Mouse (Mus musculus) Muller cell, postnatal 12 days (primary cell): ENCODE results near the gene Med22.
A peak's percentile ranks its signal among the peaks of the same experiment; 100 is the strongest.
"Not testable (repeated sequence)": the region's sequence is repeated elsewhere in the genome, so short reads cannot be mapped to it uniquely, and the experiment has no call there.

Experiments used
- DNase-seq: peaks from one replicate; pipeline ENCODE4 v3.0.0-alpha.2; 2015; ENCODE audit errors: inconsistent ontology term

Gene Med22

GRCm38 (mm10) chr2:26916738-26917137 is 6.3 kb upstream of the Med22 start:
- DNase-seq, result no peak

GRCm38 (mm10) chr2:26915927-26916728 is 5.7 kb upstream of the Med22 start, which contains the start of the genes Surf2 and Surf1:
Surf2 (plus strand) TSS chr2:26916367.
Surf1 (minus strand) TSS chr2:26916530.
- peak; percentile 86 for DNase-seq

GRCm38 (mm10) chr2:26914148-26914941 is 3.9 kb upstream of the Med22 start:
- no peak for DNase-seq

GRCm38 (mm10) chr2:26913416-26914147 is 3.1 kb upstream of the Med22 start:
- DNase-seq, result no peak

- DNase-seq, result no peak
Measured at GRCm38 (mm10) chr2:26912253-26912770, 1.8 kb upstream of the Med22 start.

GRCm38 (mm10) chr2:26910994-26911765 is 703 bp upstream of the Med22 start:
- no peak for DNase-seq

- DNase-seq, result no peak
Measured at GRCm38 (mm10) chr2:26909387-26909784, 1.1 kb downstream of the Med22 start.

- no peak for DNase-seq
Measured at GRCm38 (mm10) chr2:26908710-26909386, 1.6 kb downstream of the Med22 start.

- no peak for DNase-seq
Measured at GRCm38 (mm10) chr2:26907109-26907508, 3.4 kb downstream of the Med22 start.

- no peak for DNase-seq
Measured at GRCm38 (mm10) chr2:26906431-26906830, 4.0 kb downstream of the Med22 start.

GRCm38 (mm10) chr2:26905936-26906335 is 4.5 kb downstream of the Med22 start:
- DNase-seq, result no peak

- DNase-seq, result no peak
Measured at GRCm38 (mm10) chr2:26903311-26903710, 7.2 kb downstream of the Med22 start.

- DNase-seq, result peak; percentile 90
Measured at GRCm38 (mm10) chr2:26902467-26903220, 7.8 kb downstream of the Med22 start, which contains the start of gene Surf6. Surf6 (minus strand) TSS chr2:26902879.

- DNase-seq, result no peak
Measured at GRCm38 (mm10) chr2:26901834-26902400, 8.6 kb downstream of the Med22 start.

GRCm38 (mm10) chr2:26900731-26901130 is 9.7 kb downstream of the Med22 start:
- DNase-seq, result no peak

- DNase-seq, result no peak
Measured at GRCm38 (mm10) chr2:26895898-26896297, 14.6 kb downstream of the Med22 start.

- not testable (repeated sequence) for DNase-seq
Measured at GRCm38 (mm10) chr2:26886170-26886569, 24.3 kb downstream of the Med22 start.

- not testable (repeated sequence) for DNase-seq
Measured at GRCm38 (mm10) chr2:26885541-26885940, 24.9 kb downstream of the Med22 start.

GRCm38 (mm10) chr2:26878571-26878970 is 31.9 kb downstream of the Med22 start:
- DNase-seq, result no peak
